ENCODE assay signal across 9 mouse cellular contexts in the genomic region with DNA sequence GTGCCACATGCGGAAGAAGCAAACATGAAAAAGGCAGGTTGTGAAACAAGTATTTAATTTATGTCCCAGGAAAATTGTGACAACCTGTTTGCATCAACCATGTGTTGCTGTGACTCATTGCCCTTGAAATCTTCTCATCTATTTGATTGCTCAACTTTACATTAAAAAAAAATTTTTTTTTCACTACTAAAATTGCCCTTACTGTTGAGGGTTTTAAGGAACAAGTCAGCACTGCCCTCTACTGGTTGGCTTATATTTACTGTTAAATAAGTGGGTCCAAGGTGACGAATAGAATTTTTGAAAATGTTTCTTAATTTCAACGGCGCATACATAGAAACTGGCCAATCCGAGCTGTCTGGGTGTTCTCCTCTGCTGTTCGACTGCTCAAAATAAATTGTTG. TPM values are rescaled to one million over a fixed set of nuclear protein-coding genes. Genes with fewer than 3 reads are reported as not detected.
A peak's percentile ranks its signal among the peaks of the same experiment; 100 is the strongest.
DNase-seq lines count a peak whose midpoint lies in the region.
"Had no signal": no experiment of that assay in that cellular context is flagged by ENCODE, and none has a peak within 500 bp of the region (broad histone marks: within the 10 kb centered on the region; RNA-seq: fewer than 3 reads in every experiment).

No protein-coding gene starts in this region.

- intact Hi-C loops in left cerebral cortex, postnatal 10 days (cut with DNase I), result loop anchor here (5.0 to 10.0 kb wide), 2 partner anchors 232 to 589 kb away; no protein-coding TSS in a partner anchor
- intact Hi-C loops in heart, postnatal 14 days (cut with DNase I), result loop anchor here (2.0 kb wide), 4 partner anchors 35 to 283 kb away; no protein-coding TSS in a partner anchor

- DNase-seq in adrenal gland, adult 2 months, result peak; percentile 46
- no peak for DNase-seq in adrenal gland, postnatal 25 days
- peak; percentile 16 for DNase-seq in left cerebral cortex, adult 11 months (ENCODE audit: low spot score)
- no peak for DNase-seq in left cerebral cortex, postnatal 10 days (ENCODE audit: extremely low spot score in 1 of 2, low spot score in 2 of 2)
- peak; percentile 60 for DNase-seq in adrenal gland, postnatal 14 days
- DNase-seq in heart, postnatal 14 days, result peak; percentile 20 to 60
- peak; percentile 26 for DNase-seq in mesoderm, embryonic 11.5 days (ENCODE audit: low read depth, low spot score)
- no peak for DNase-seq in yolk sac, embryonic 10.5 days (ENCODE audit: low spot score)

RNA-seq across cellular contexts. Expression of gene Dhrs7, which starts 29.2 kb away (rescaled TPM):
- total RNA-seq in adrenal gland, adult 2 months (2021), result 100 to 1,000 TPM; 159 to 195 TPM
- 45.8 and 59.2 TPM in 2 replicates for polyA plus RNA-seq in adrenal gland, adult 2 months (2012; rRNA removed)
- total RNA-seq in adrenal gland, postnatal 25 days (2021), result 267 and 299 TPM in 2 replicates
- 10 to 100 TPM; 22.9 to 30.4 TPM for total RNA-seq in left cerebral cortex, postnatal 10 days (2021)
- 159 and 182 TPM in 2 replicates for total RNA-seq in adrenal gland, postnatal 14 days (2021)
- total RNA-seq in heart, postnatal 14 days (2021), result 100 to 1,000 TPM in 1 of 2 experiments, 10 to 100 TPM in 1; 94.6 to 114 TPM

RNA-seq across cellular contexts. Expression of gene Gm4756, which starts 44.4 kb away (rescaled TPM):
- under 1 TPM in 1 of 2 experiments, not detected in 1; 0.23 TPM for total RNA-seq in adrenal gland, adult 2 months (2021)
- polyA plus RNA-seq in adrenal gland, adult 2 months (2012; rRNA removed), result 0.12 TPM in 1 of 2 replicates, not detected in the other
- total RNA-seq in adrenal gland, postnatal 25 days (2021), result not detected in 2 replicates
- not detected for total RNA-seq in left cerebral cortex, postnatal 10 days (2021)
- not detected in 2 replicates for total RNA-seq in adrenal gland, postnatal 14 days (2021)
- not detected for total RNA-seq in heart, postnatal 14 days (2021)
- total RNA-seq: layer of hippocampus, adult 18-20 months had no signal

Comparison
In these comparisons a context has a peak if more than half of its experiments do, and no peak if none do; other contexts are left out.
1. DNase-seq: peak in adrenal gland, adult 2 months (single experiment), left cerebral cortex, adult 11 months (single experiment), adrenal gland, postnatal 14 days (single experiment), heart, postnatal 14 days (2 of 2) and mesoderm, embryonic 11.5 days (single experiment); none in adrenal gland, postnatal 25 days (single experiment), left cerebral cortex, postnatal 10 days (0 of 2) and yolk sac, embryonic 10.5 days (single experiment).